Mouse (Mus musculus) effector memory CD4-positive, alpha-beta T cell, adult 7 months (primary cell): ENCODE data around the gene Gfm1. TPM values are rescaled to one million over a fixed set of nuclear protein-coding genes. Genes with fewer than 3 reads are reported as not detected.

Experiments
- polyA plus RNA-seq: library from polyadenylated mRNA; unstranded; fragments of 100-300 nt; shearing (Covaris generic); gene quantifications from one replicate; pipeline ENCODE4 v1.2.1, GENCODE M21; 2017

The Gfm1 gene
- 32.2 TPM for polyA plus RNA-seq

GRCm38 (mm10) chr3:67429999-67430380 is at the start of gene Gfm1:
Gene Gfm1, plus strand, starts transcription at chr3:67430096.

GRCm38 (mm10) chr3:67463450-67464372 is 33.8 kb downstream of the Gfm1 start, which contains the start of gene Lxn:
Gene Lxn, minus strand, starts transcription at chr3:67463926.

GRCm38 (mm10) chr3:67515274-67515801 is 85.4 kb downstream of the Gfm1 start, which contains the start of gene Rarres1:
Gene Rarres1, minus strand, starts transcription at chr3:67515523.

Other genes with a start within 250 kb of the Gfm1 start
- 7.1 TPM for gene Mlf1, start 56.0 kb upstream of the Gfm1 start, polyA plus RNA-seq
- gene Gm17402, start 54.9 kb upstream of the Gfm1 start, polyA plus RNA-seq, result not detected
- gene Lxn, start 33.8 kb downstream of the Gfm1 start, polyA plus RNA-seq, result 5.3 TPM
- gene Rarres1, start 85.4 kb downstream of the Gfm1 start, polyA plus RNA-seq, result not detected
- gene Mfsd1, start 152.6 kb downstream of the Gfm1 start, polyA plus RNA-seq, result 48.8 TPM